Mouse (Mus musculus) frontal cortex, postnatal 10 days (tissue): Measurements from ENCODE around the gene Akap1.
"Not testable (repeated sequence)": the region's sequence is repeated elsewhere in the genome, so short reads cannot be mapped to it uniquely, and the experiment has no call there.

ENCODE experiments used
- DNase-seq, 2 experiments: peaks; one replicate each; pipeline ENCODE4 v3.0.0; 2022; ENCODE audit warnings: low spot score in 2 of 2, mixed read lengths in 1 of 2

Gene Akap1

GRCm38 (mm10) chr11:88864458-88865197 lies at the start of gene Akap1:
Gene Akap1 (minus strand): TSS chr11:88864586.
- DNase-seq: peak; percentile 97 to 98

GRCm38 (mm10) chr11:88909388-88910036 lies 45.1 kb upstream of the Akap1 start:
- no peak for DNase-seq

- peak; percentile 29 for DNase-seq
These were observed 44.3 kb upstream of the Akap1 start for GRCm38 (mm10) chr11:88908557-88909211.

- no peak for DNase-seq
These were observed 43.5 kb upstream of the Akap1 start for GRCm38 (mm10) chr11:88907886-88908285.

GRCm38 (mm10) chr11:88905621-88906020 lies 41.2 kb upstream of the Akap1 start:
- no peak for DNase-seq

GRCm38 (mm10) chr11:88904080-88904479 lies 39.7 kb upstream of the Akap1 start:
- no peak for DNase-seq

GRCm38 (mm10) chr11:88902762-88903161 lies 38.4 kb upstream of the Akap1 start:
- no peak for DNase-seq

- DNase-seq: no peak
These were observed 37.0 kb upstream of the Akap1 start for GRCm38 (mm10) chr11:88901341-88901802.

GRCm38 (mm10) chr11:88899561-88899960 lies 35.2 kb upstream of the Akap1 start:
- DNase-seq: no peak

GRCm38 (mm10) chr11:88898380-88898763 lies 34.0 kb upstream of the Akap1 start:
- DNase-seq: no peak

GRCm38 (mm10) chr11:88897624-88898379 lies 33.4 kb upstream of the Akap1 start:
- no peak for DNase-seq

GRCm38 (mm10) chr11:88895800-88896232 lies 31.4 kb upstream of the Akap1 start:
- DNase-seq: peak; percentile 38 to 49

- DNase-seq: peak; percentile 18 to 21
These were observed 30.8 kb upstream of the Akap1 start for GRCm38 (mm10) chr11:88895235-88895634.

GRCm38 (mm10) chr11:88894279-88894678 lies 29.9 kb upstream of the Akap1 start:
- DNase-seq: not testable (repeated sequence)

- peak in 1 of 2 experiments; percentile 42 for DNase-seq
These were observed 29.1 kb upstream of the Akap1 start for GRCm38 (mm10) chr11:88893501-88893900.

- peak; percentile 27 to 46 for DNase-seq
These were observed 28.4 kb upstream of the Akap1 start for GRCm38 (mm10) chr11:88892789-88893188.

- peak; percentile 71 to 77 for DNase-seq
These were observed 27.7 kb upstream of the Akap1 start for GRCm38 (mm10) chr11:88891921-88892561.

- peak; percentile 40 to 63 for DNase-seq
These were observed 27.1 kb upstream of the Akap1 start for GRCm38 (mm10) chr11:88891446-88891845.

GRCm38 (mm10) chr11:88890904-88891303 lies 26.5 kb upstream of the Akap1 start:
- not testable (repeated sequence) for DNase-seq

- no peak for DNase-seq
These were observed 24.6 kb upstream of the Akap1 start for GRCm38 (mm10) chr11:88888996-88889395.

GRCm38 (mm10) chr11:88884376-88885065 lies 20.1 kb upstream of the Akap1 start:
- DNase-seq: no peak
